Mouse (Mus musculus) ovary, postnatal 36 days (tissue): Measurements from ENCODE around the gene Sult1a1.
"Not testable (repeated sequence)": the region's sequence is repeated elsewhere in the genome, so short reads cannot be mapped to it uniquely, and the experiment has no call there.

Experiments
- DNase-seq: peaks from one replicate; pipeline ENCODE4 v3.0.0; 2022; ENCODE audit warnings: low spot score, mixed read lengths

The Sult1a1 gene

DNA sequence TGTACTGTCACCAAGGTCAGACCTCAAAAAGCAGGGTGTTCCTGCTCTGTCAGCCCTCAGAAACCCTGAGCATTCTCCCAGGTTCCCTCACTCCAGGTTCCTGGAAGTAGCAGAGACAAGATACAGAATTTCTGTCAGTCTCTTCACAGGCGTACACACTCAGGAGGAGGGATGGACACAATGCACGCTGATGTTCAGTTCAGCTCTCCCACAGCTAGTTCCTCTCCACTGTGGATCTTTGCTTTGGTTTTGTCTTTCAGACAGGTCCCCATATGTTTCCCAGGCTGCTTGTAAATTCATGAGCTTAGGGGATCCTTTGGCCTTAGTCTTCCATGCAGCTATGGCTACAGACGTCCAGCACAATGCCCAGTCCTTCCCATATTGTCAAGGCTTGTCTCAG is 20.7 kb upstream of the Sult1a1 start:
- no peak for DNase-seq

DNA sequence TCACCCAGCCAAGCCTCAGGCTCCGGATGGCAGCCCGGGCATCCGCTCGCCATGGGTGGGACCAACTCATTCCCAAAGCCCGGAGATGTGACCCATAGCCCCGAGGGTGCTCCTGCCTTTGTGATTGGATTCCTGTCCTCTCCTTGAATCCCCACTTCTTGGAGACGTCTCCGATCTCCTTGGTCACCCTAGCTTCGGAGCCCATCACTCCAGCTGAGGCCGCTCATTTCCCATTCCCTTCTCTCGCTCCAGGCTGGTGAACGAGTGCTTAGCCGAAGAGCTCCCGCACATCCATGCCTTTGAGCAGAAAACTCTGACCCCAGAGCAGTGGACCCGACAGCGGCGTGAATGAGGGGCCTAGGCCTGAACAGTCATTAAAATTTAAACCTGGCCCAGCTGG is 20.1 kb upstream of the Sult1a1 start:
- DNase-seq: no peak

DNA sequence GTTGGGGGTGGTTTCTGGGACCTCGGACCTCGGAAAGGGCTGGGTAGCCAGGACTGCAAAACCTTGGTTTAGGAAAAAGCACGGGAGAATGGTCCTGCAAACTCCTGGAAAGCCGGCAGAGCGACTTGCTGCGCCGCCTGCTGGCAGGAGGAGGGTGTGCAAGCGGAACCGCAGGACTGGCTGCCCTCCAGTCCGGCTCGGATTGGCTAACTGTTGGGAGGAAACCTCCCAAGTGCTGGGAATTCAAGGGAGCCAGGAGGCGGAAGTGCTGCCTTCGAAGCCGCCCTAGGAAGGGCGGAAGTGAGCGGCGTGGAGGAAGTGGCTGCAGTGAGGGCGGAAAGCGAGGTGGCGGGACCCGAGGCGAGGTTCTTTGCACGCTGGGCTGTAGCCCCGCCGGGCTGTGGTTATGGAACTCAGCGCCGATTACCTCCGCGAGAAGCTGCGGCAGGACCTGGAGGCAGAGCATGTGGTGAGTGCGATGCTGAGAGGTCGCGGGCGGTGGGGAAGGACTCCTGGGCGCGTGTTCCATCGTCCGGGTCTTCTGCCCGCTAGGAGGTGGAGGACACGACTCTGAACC is 19.5 kb upstream of the Sult1a1 start, which contains the start of gene Slx1b:
Slx1b (minus strand) TSS at position 154 of the 577 bp plus-strand sequence.
- peak; percentile 93 for DNase-seq

DNA sequence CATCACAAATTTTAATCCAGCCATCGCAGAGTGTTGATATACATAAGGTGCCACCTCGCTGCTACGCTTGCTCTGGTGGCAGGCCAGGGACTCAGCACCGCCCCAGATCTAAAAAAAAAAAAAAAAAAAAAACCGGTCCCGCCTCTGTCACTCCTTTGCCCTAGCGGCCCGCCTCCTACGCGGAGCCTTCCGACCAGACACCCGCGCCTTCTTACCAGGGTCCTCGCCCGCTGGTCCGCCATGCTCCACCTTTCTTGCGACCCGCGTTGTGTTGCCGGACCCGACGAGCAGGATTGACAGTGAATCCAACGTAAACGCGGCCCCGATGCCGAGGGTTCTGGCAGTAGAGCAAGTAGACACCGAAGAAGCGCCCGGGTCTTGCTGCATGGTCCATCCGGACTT is 19.0 kb upstream of the Sult1a1 start, which contains the start of gene Bola2:
Bola2 (plus strand) TSS at position 192 of the 402 bp plus-strand sequence.
- peak; percentile 70 for DNase-seq

DNA sequence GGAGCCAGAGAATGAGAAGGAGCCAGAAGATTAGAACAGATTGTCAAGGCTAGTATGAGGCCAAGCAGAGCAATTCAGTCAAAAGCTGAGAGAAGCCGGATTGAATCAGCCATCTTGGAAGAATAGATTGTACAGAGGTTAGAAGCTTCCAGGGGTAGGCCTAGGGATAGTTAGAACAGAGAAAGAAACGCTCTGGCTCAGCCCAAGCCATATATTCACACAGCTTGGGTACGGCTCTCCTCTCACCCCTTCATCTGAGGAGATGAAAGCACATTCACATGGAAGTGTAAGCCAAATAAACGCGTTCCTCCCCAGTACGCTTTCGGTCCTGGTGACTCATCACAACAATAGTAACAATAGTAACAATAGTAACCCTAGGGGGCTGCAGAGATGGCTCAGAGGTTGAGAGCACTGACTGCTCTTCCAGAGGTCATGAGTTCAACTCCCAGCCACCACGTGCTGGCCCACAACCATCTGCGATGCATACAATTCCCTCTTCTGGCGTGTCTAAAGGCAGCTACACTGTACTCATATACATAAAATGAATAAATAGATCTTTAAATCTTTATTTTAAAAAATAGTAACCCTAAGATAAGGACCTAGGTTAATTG is 18.3 kb upstream of the Sult1a1 start:
- DNase-seq: no peak

DNA sequence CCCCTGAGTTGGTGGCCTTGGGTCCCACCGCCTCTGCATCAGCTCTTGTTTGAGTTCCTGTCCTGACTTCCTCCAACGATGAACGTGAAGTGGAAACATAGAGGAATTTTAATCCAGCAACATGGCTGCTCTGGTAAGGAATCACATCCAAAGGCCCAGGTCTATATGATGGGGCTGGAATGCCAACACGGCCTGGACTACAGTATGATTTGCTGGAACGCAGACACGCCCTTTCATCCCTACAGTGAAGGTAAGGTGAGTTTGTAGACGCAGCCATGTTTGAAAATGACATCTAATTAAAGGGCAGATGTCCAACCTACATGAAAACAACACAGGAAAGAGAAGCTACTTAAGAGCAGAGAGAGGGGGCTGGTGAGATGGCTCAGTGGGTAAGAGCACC is 17.5 kb upstream of the Sult1a1 start:
- no peak for DNase-seq

DNA sequence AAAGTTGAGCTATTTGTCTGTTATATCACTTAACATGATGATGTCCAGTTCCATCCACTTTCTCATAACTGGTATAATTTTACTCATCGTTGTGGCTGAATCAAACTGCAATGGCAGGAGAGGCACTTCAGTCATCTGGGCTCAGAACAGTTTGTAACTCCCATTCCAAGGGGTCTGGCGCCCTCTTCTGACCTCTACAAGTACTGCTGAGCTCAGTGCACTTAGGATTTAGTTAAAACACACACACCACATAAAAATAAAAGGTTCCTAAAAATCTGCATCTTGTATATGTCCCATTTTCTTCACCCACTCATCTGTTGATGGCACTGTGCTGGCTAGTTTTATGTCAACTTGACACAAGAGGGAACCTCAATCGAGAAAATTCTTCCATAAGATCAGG is 17.0 kb upstream of the Sult1a1 start:
- DNase-seq: peak; percentile 72

DNA sequence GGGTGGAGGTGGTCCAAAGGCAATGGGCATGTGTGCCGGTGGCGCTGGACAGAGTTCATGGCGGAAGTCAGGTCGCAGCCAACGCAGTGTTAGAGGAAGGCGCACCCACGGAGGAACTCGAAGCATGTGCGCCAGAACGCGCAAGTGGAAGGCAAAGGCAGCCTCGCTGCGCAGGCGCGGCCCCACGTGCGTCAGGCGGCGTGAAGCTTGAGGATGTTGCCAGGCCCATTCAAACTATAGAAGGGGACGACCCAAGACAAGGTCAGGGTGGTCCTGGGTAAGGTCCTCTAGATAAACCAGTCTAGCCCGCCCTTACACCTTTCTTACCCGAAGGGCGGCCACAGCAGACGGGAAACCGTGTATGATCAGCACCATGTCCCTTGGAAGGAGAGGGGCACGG is 16.2 kb upstream of the Sult1a1 start:
- no peak for DNase-seq

DNA sequence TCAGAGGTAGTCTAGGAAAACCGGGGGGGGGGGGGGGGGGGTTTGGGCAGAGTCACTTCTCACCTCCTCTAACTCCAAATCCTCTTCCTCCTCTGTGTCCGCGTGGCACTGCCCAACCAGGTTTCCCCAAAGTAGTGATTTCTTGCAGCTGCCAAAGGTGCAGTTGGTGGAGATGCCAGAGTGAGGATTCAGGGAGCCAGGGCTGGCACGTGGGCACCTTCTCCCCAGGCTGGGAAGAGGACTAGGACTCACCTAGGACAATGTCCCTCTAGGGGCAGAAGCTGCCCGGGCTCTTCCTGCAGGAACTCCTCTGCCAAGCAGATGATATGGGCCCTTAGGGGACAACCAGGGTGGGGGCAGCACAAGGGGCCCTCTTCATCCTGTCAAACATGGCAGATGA is 15.4 kb upstream of the Sult1a1 start:
- no peak for DNase-seq

DNA sequence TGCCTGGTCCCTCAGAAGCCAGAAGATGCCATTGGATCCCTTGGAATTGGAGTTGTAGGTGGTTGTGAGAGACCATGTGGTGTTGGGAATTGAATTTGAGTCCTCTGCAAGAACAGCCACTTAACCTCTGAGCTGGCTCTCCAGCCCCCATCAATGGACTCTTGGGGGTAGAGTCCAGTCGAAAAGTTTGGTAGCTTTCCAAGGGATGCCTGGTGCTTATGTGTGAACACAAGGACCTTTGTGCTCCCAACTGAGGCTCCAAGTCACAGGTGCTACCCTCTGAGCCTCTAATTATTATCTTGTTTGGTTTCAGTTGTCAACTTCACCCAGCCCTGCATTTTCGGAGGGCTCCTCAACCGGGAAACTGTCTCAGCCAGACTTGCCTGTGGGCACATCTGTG is 14.5 kb upstream of the Sult1a1 start:
- no peak for DNase-seq

DNA sequence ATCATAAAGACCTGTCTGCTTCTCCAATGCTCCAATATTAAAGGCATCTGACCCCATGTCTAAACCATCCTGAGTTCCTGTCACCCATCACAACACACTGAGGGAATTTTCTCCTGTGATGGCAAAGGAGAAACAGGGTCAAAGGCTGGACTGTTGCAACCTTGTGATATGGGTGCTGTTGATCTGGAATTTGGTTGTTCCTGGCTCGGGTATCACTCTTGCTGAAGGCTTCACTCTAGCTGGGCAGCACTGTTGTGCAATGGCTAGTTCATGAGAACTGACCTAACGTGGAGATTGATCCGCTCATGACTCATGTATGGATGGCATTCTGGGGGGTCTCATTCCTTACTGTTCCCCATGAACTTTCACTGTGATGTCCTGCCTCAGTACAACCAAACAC is 12.8 kb upstream of the Sult1a1 start:
- no peak for DNase-seq

DNA sequence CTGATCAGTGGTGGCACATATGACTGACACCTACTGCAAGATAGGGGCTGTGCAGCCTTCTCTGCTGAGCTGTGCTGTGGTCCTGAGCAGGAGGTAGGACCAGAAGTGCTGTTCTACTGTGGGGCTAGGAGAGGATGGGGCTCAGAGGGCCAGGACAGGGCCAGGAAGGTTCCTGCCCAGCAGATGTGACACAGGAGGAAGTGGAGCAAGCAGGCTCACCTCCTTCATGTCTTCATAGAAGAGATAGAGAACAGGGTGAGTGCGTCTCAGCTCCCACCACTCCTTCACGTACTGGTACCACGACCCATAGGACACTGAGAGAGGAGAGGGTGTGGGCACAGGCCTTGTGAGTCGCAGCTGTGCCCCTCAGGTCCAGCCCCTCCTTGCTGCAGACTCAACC is 11.9 kb upstream of the Sult1a1 start:
- not testable (repeated sequence) for DNase-seq

DNA sequence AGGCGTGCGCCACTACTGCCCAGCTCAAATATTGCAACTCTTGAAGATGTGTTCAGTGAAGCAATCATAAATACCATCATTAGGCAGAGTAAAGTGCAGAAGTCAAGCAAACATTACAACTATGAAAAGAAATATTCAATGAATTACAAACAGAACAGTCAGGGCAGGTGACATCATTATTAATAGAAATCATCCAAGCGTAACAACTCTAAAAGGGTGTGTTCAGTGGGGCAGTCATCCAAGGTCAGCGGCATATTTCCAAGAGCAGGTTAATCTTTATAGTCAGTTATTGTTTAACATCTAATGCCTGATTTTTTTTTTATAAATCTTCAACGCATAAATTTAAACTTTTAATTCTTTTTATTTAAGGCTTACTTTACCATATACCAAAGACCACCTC is 5.0 kb upstream of the Sult1a1 start:
- no peak for DNase-seq

DNA sequence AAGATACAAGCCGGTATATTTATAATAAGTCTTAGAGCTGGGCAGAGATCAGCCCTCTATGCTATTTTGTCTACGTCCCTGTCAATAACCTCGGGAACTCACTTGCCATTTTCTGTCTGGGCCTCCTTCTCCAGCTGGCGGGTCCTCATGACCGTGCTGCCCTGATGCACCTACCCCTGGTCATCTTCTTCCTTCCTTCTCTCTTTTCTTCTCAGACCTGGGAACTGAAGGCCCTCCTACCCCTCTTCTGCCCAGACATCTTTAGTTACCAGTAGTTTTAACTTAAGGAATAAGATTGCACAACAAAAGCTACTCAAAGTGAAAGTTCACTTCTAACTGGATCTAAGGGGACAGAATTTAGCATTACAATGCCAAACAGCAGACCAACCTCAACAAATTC is 3.5 kb upstream of the Sult1a1 start:
- no peak for DNase-seq

DNA sequence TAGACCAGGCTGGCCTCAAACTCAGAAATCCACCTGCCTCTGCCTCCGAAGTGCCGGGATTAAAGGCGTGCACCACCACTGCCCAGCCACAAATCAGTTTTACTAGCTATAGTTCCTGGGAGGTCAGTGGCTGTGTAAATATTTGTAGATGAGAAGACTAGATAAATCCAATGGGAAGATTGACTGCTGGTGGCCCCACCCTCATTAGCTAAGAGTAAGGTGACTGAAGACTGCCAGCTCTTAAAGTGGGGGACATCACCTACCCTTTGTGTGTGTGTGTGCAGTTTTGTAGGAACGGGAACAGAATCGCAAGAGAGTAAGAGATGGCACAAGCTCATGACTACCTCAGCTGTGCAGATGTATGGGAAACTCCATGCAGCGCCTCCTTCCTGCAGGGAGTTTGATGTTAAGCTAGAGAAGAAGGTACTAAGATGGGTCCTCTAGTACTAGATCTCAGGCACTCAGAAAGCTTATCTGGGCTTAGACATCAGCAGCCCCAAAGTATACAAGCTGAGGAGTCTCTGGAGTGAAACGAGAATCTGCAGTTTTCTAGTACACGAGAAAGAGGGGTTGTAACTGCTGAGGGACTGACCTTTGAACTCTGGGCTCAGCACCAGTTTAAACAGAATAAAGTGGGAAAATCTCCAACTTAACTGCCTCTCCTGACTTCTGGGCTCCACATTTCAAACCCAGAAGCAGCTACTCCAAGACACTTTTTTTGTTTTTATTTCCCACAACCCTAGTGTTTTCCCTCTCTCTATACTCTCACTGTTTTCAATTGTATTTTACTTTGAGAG is 2.5 kb upstream of the Sult1a1 start:
- DNase-seq: no peak

DNA sequence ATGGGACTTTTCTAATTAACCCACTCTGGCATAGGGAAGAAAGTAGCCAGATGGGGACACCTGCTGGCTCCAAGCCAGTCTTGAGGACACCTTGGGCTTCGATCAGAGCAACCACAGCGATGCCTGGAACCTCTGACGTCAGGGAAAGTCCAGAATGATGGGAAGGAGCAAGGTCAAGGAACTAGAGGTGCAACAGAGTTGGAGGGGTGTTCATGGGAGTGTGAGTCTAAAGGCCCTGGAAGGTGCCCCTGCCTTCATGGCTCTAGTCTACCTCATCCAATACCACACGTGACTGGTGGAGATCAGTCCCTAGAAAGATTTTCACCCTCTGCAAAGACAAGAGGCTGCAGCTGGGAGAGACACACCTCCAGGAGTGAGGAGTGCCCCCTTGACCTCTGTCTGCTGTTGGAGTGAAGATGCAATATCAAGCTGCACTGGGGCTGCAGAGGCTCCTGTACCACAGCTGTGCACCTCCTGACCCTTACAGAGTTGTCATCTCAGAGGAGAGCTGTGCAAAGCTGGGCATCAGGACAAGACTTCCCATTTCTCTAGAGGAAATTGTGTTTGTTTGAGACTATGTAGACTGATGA is 494 bp upstream of the Sult1a1 start:
- DNase-seq: no peak

DNA sequence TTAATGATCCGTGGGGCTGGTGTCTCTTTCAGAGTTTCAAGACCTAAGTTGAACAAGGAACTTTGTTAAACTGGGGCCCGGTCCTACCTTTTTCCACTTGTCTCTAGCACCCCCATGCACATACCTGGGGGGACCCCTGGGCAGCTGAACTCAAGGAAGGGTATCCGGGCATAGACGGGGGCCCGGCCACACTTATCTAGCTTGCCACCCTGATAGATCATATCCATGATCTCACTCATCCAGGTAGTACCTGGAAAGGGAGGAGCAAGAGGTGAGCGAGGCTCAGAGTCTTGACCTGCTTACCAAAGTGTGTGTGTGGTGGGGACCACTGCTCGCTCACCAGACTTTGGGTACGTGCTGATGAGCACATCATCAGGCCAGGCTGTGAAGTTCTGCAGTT is 1.1 kb downstream of the Sult1a1 start:
- no peak for DNase-seq

DNA sequence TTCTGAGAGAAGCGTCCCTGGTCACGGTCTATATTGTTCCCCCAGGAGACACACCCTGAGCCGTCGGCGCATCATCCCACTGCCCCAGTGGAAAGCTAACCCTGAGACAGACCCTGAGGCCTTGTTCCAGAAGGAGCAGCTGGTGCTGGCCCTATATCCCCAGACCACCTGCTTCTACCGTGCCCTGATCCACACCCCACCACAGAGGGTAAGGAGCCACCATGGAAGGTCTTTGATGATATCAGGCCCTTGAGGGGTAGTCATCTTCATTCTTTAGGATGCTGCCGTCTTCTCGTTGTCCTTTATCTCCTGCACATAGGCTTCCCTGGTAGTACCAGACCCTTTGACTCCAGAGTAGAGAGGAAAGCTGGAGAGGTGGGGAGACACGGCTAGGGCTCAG is 4.1 kb downstream of the Sult1a1 start:
- DNase-seq: no peak

DNA sequence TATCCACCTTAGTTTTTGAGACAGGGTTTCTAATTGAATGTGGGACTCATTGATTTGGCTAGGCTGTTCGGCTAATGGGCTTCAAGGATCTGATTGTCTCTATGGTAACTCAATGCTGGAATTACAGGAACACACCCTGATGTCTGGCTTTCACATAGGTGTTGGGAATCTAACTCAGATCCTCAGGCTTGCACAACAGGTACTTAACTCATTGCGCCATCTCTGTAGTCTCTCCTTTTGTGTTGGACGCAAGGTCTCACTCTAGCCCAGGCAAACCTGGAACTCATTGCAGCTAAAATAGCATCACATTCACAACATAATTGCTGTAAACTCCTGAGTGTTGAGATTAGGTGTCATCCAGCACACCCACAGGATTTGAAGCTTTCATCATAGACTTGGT is 6.1 kb downstream of the Sult1a1 start:
- no peak for DNase-seq

DNA sequence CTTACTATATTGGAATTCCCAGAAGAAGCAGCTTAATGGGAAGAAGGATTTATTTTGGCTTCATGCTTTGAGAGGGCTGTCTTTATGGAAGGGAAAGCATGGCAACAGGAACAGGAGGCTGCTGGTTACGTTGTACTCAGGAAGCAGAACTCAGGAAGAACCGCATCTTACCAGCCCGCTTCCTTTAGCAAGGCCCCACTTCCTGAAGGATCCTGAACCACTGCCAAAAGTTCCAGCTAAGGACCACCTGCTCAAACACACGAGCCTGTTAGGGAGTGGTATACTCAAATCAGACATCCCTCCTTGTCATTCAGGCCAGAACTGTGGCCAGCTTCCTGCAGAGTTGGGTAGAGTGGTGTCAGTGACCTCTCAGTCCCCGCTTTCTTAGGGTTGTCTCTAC is 7.8 kb downstream of the Sult1a1 start:
- no peak for DNase-seq

DNA sequence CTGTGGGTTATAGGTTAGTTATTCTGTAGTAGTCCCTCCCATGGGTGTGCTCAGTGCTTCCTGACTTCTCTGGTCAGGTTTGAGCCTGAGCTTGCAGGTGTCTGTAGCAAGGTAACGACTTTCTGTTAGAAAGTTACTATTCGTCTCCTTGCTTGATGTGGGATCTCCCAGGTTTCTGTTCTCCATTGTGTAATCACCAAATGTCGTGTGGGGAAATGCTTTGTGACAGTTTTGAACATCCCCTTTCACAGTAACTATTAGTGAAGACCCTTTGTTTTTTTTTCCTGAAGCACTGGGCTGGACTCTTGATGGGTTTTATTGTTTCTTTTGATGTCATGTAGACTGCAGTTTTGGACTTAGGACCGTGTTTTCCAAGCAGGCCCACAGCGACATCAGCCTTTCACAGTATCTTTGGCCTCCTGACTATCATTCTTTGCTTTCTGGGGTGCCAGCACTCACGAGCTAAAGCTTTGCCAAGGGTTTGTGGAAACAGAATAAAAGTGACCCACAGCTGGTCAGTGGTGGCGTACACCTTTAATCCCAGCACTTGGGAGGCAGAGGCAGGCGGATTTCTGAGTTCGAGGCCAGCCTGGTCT is 8.6 kb downstream of the Sult1a1 start:
- DNase-seq: no peak

DNA sequence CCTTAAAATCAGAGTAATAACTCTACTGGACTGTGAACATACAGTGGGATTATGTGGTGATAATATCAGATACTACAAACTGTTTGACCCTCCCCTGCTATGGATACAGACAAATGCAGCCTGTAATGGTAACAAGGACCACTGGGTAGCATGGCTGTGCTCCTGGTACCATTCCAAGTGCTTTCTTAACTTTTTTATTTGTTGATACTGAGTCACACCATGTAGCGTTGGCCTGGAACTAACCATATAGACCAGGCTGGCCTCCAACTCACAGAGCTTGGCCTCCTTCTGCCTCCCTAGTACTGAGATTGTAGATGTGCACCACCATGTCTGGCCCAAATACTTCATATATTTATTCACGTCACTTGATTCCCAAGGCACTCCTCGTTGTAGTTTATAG is 11.0 kb downstream of the Sult1a1 start:
- DNase-seq: no peak

DNA sequence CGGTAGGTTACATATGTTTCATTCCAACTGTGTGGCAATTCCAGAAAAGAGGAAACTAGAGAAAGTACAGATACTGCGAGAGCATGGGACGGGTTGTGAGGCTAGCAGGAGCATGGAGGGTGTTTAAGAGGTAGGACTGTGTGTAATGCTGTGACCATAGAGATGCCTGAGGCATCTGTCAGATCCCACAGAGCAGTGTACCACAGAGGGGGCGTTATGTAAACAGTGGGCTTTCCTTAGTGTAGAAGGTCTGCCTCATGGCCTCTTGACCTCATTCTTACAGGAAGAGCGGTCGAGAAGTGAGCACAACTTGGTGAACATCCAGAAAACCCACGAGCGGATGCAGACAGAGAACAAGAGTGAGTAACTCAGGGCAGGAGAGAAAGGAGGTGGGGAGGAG is 12.6 kb downstream of the Sult1a1 start:
- DNase-seq: no peak
